Mouse (Mus musculus) liver, embryonic 13.5 days (tissue): ENCODE measurements at regions not wholly inside any gene's neighbourhood (a gene's known extent, or its start where the extent isn't known, plus 50 kb on each side); places are given as distances from the start of the nearest gene placed in this dataset.

Experiments
- ATAC-seq: fragments of 200-750 bp; cut with Nextera tagmentation; 2 replicates; pipeline ENCODE4 v1.8.0; 2017; ENCODE audit warnings: low read depth, mild to moderate bottlenecking, moderate number of reproducible peaks, moderate library complexity
- DNase-seq: peaks from one replicate; pipeline ENCODE4 v3.0.0; 2022
- H3K27ac ChIP-seq: fragments of 300-500 bp; sonication (generic); 2 replicates; pipeline ENCODE4 v1.5.1; 2015; ENCODE audit warnings: moderate library complexity, mild to moderate bottlenecking, inconsistent platforms
- H3K27me3 ChIP-seq: fragments of 300-500 bp; sonication (generic); 2 replicates; pipeline ENCODE4 v1.6.1; 2015; ENCODE audit warnings: mild to moderate bottlenecking, inconsistent platforms
- H3K36me3 ChIP-seq: fragments of 300-500 bp; sonication (generic); 2 replicates; pipeline ENCODE4 v1.6.1; 2015; ENCODE audit warnings: mild to moderate bottlenecking, inconsistent platforms
- H3K4me1 ChIP-seq: fragments of 300-500 bp; sonication (generic); replicated peaks from 2 replicates; pipeline ENCODE4 v1.6.1; 2015; ENCODE audit warnings: inconsistent platforms
- H3K4me2 ChIP-seq: fragments of 300-500 bp; sonication (generic); 2 replicates; pipeline ENCODE4 v1.6.1; 2015; ENCODE audit warnings: inconsistent platforms, mild to moderate bottlenecking, moderate library complexity
- H3K4me3 ChIP-seq: fragments of 300-500 bp; sonication (generic); replicated peaks from 2 replicates; pipeline ENCODE4 v1.5.1; 2015; ENCODE audit warnings: mild to moderate bottlenecking, inconsistent platforms
- H3K9ac ChIP-seq: fragments of 300-500 bp; sonication (generic); 2 replicates; pipeline ENCODE4 v1.6.1; 2015; ENCODE audit warnings: mild to moderate bottlenecking, inconsistent platforms
- H3K9me3 ChIP-seq: fragments of 300-500 bp; sonication (generic); replicated peaks from 2 replicates; pipeline ENCODE4 v1.6.1; 2016; ENCODE audit warnings: inconsistent platforms
- WGBS: fragments of 180-500 bp; shearing (Covaris S2); methylation state at CpG from one replicate; pipeline ENCODE4 v1.1.7; 2015; ENCODE audit not compliant: insufficient replicate concordance; 5-methylcytosine and 5-hydroxymethylcytosine counted together

- no peaks in the 10 kb centered on the region for H3K9me3 ChIP-seq
- WGBS, result 19% methylated on average over 3 of the region's 3 CpGs
- peaks cover 4% of the 10 kb centered on the region; the same call in 1 of the 2 replicates for H3K27me3 ChIP-seq
- no peak overlapping the region for H3K4me2 ChIP-seq
- peaks cover 60% of the 10 kb centered on the region for H3K4me1 ChIP-seq
- H3K4me3 ChIP-seq, result no peak overlapping the region
- H3K9ac ChIP-seq, result no peak overlapping the region
- DNase-seq (no peak), ATAC-seq (no peak)
- no peaks in the 10 kb centered on the region for H3K36me3 ChIP-seq
- peak overlapping the region; percentile 40; the same call in 1 of the 2 replicates for H3K27ac ChIP-seq
Observed at GRCm38 (mm10) chr1:151105251-151105650, 77.1 kb upstream of the Gm47985 start.

- Histone ChIP-seq H3K27ac (no peak overlapping the region), H3K27me3 (peaks cover 8% of the 10 kb centered on the region; the same call in 1 of the 2 replicates), H3K9ac (0 out of 2 replicates have a peak overlapping the region, but pooled peaks have one; percentile 11), H3K4me3 (no peak overlapping the region), H3K9me3 (no peaks in the 10 kb centered on the region), H3K4me2 (no peak overlapping the region), H3K4me1 (peaks cover 49% of the 10 kb centered on the region), H3K36me3 (no peaks in the 10 kb centered on the region)
- DNase-seq, result no peak
- no peak for ATAC-seq
- WGBS, result 63% methylated on average over 3 of the region's 3 CpGs
Observed at GRCm38 (mm10) chr1:151107401-151107800, 74.9 kb upstream of the Gm47985 start.

- peaks cover 41% of the 10 kb centered on the region for H3K4me1 ChIP-seq
- H3K27ac ChIP-seq, result no peak overlapping the region
- ATAC-seq, result no peak
- no peak overlapping the region for H3K9ac ChIP-seq
- no peak for DNase-seq
- H3K4me2 ChIP-seq, result no peak overlapping the region
- no peaks in the 10 kb centered on the region for H3K36me3 ChIP-seq
- WGBS, result 85% methylated on average over 2 of the region's 2 CpGs
- H3K27me3 ChIP-seq, result peaks cover 8% of the 10 kb centered on the region; the same call in 1 of the 2 replicates
- H3K4me3 ChIP-seq, result no peak overlapping the region
- no peaks in the 10 kb centered on the region for H3K9me3 ChIP-seq
Observed at GRCm38 (mm10) chr1:151109333-151109732, 73.0 kb upstream of the Gm47985 start.

- Histone ChIP-seq H3K4me1 (peaks cover 32% of the 10 kb centered on the region), H3K27me3 (peaks cover 10% of the 10 kb centered on the region; the same call in 1 of the 2 replicates), H3K4me3 (no peak overlapping the region), H3K9ac (no peak overlapping the region), H3K27ac (no peak overlapping the region), H3K9me3 (no peaks in the 10 kb centered on the region), H3K4me2 (no peak overlapping the region), H3K36me3 (no peaks in the 10 kb centered on the region)
- DNase-seq, result no peak
- ATAC-seq, result no peak
- WGBS, result 37% methylated on average over 4 of the region's 4 CpGs
Observed at GRCm38 (mm10) chr1:151110412-151110811, 71.9 kb upstream of the Gm47985 start.

GRCm38 (mm10) chr1:151111683-151112082, 70.7 kb upstream of the Gm47985 start:
- H3K4me1 ChIP-seq, result peaks cover 21% of the 10 kb centered on the region
- H3K36me3 ChIP-seq, result no peaks in the 10 kb centered on the region
- DNase-seq (no peak), ATAC-seq (peak; percentile 47; the same call in 1 of the 2 replicates)
- peak overlapping the region; percentile 14 for H3K9ac ChIP-seq
- WGBS, result 25% methylated on average over 6 of the region's 6 CpGs
- H3K27me3 ChIP-seq, result peaks cover 13% of the 10 kb centered on the region; the same call in 1 of the 2 replicates
- no peak overlapping the region for H3K27ac ChIP-seq
- no peaks in the 10 kb centered on the region for H3K9me3 ChIP-seq
- H3K4me2 ChIP-seq, result no peak overlapping the region
- H3K4me3 ChIP-seq, result no peak overlapping the region

- no peaks in the 10 kb centered on the region for H3K36me3 ChIP-seq
- H3K4me1 ChIP-seq, result peaks cover 21% of the 10 kb centered on the region
- no peaks in the 10 kb centered on the region for H3K9me3 ChIP-seq
- no peak overlapping the region for H3K27ac ChIP-seq
- ATAC-seq (no peak), DNase-seq (no peak)
- no peak overlapping the region for H3K4me2 ChIP-seq
- H3K27me3 ChIP-seq, result peaks cover 13% of the 10 kb centered on the region; the same call in 1 of the 2 replicates
- WGBS, result 49% methylated on average over 2 of the region's 2 CpGs
- H3K9ac ChIP-seq, result no peak overlapping the region
- H3K4me3 ChIP-seq, result no peak overlapping the region
Observed at GRCm38 (mm10) chr1:151112390-151112789, 69.9 kb upstream of the Gm47985 start.

- H3K27ac ChIP-seq, result peak overlapping the region; percentile 69
- H3K4me1 ChIP-seq, result peaks cover 21% of the 10 kb centered on the region
- ATAC-seq, result peak; percentile 92
- no peak for DNase-seq
- H3K27me3 ChIP-seq, result peaks cover 13% of the 10 kb centered on the region; the same call in 1 of the 2 replicates
- 0 out of 2 replicates have a peak overlapping the region, but pooled peaks have one; percentile 8 for H3K9ac ChIP-seq
- no peak overlapping the region for H3K4me3 ChIP-seq
- H3K9me3 ChIP-seq, result no peaks in the 10 kb centered on the region
- no peak overlapping the region for H3K4me2 ChIP-seq
- 56% methylated on average over 2 of the region's 2 CpGs for WGBS
- H3K36me3 ChIP-seq, result no peaks in the 10 kb centered on the region
Observed at GRCm38 (mm10) chr1:151113199-151113598, 69.1 kb upstream of the Gm47985 start.

DNA sequence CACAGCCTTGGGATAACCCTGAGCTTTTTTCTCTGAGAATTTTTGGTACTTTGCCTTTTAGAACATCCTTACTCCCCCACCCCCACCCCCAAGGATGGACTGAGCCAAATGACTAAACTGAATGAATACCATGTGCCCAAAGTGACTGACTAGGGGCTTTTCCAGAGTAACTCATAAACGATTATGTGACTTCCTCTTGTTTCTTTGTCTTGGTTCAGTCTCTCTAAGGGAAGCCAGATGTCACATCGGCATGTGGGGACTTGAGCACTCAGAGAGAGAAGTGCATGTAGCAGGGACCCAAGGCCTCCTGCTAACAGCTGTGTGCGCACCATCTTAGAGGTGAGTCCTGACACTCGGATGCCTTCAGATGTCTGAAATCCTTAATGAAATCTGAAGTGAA, 63.8 kb upstream of the Gm47985 start:
- H3K9ac ChIP-seq, result no peak overlapping the region
- 0 out of 2 replicates have a peak, but pooled peaks cover 5% of the 10 kb centered on the region for H3K27me3 ChIP-seq
- DNase-seq, result no peak
- no peaks in the 10 kb centered on the region for H3K36me3 ChIP-seq
- H3K27ac ChIP-seq, result no peak overlapping the region
- H3K9me3 ChIP-seq, result no peaks in the 10 kb centered on the region
- WGBS, result 37% methylated on average over 4 of the region's 4 CpGs
- no peak overlapping the region for H3K4me2 ChIP-seq
- H3K4me3 ChIP-seq, result no peak overlapping the region
- no peak for ATAC-seq
- H3K4me1 ChIP-seq, result peaks cover 5% of the 10 kb centered on the region

GRCm38 (mm10) chr1:151118982-151119381, 63.4 kb upstream of the Gm47985 start:
- H3K9me3 ChIP-seq, result no peaks in the 10 kb centered on the region
- 0 out of 2 replicates have a peak, but pooled peaks cover 5% of the 10 kb centered on the region for H3K27me3 ChIP-seq
- H3K4me2 ChIP-seq, result no peak overlapping the region
- DNase-seq (no peak), ATAC-seq (no peak)
- no peak overlapping the region for H3K4me3 ChIP-seq
- H3K9ac ChIP-seq, result no peak overlapping the region
- 74% methylated on average over 4 of the region's 4 CpGs for WGBS
- no peaks in the 10 kb centered on the region for H3K36me3 ChIP-seq
- peaks cover 4% of the 10 kb centered on the region for H3K4me1 ChIP-seq
- no peak overlapping the region for H3K27ac ChIP-seq

GRCm38 (mm10) chr1:151119566-151119965, 62.8 kb upstream of the Gm47985 start:
- Histone ChIP-seq H3K9ac (no peak overlapping the region), H3K27ac (no peak overlapping the region), H3K9me3 (no peaks in the 10 kb centered on the region), H3K4me1 (peaks cover 4% of the 10 kb centered on the region), H3K4me2 (no peak overlapping the region), H3K36me3 (no peaks in the 10 kb centered on the region), H3K4me3 (no peak overlapping the region), H3K27me3 (0 out of 2 replicates have a peak, but pooled peaks cover 5% of the 10 kb centered on the region)
- WGBS, result 74% methylated on average over 7 of the region's 7 CpGs
- DNase-seq (no peak), ATAC-seq (no peak)

DNA sequence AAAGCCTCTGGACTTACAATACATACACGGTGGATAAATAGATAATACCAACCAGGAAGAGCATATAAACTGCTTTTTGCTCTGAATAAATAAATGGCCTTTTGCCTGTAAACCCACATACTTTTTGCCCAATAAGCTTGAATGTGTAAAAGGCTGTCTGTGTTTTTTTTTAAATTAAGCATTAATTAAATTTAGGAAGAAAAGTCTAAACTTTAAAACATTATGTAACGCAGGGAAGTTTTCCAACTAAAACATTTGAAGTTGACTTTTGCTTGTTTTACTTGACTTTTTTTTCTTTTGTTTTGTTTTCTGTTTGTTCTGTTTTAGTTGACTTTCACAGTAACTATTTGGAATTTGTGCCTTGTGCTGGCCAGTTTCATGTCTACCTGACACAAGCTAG, 60.7 kb upstream of the Gm47985 start:
- Histone ChIP-seq H3K4me3 (no peak overlapping the region), H3K27me3 (no peaks in the 10 kb centered on the region), H3K36me3 (no peaks in the 10 kb centered on the region), H3K27ac (no peak overlapping the region), H3K4me2 (no peak overlapping the region), H3K9me3 (no peaks in the 10 kb centered on the region), H3K9ac (no peak overlapping the region), H3K4me1 (peaks cover 15% of the 10 kb centered on the region)
- DNase-seq (no peak), ATAC-seq (no peak)
- 83% methylated on average over 2 of the region's 2 CpGs for WGBS

- H3K27ac ChIP-seq, result no peak overlapping the region
- H3K9ac ChIP-seq, result no peak overlapping the region
- H3K4me2 ChIP-seq, result no peak overlapping the region
- H3K36me3 ChIP-seq, result no peaks in the 10 kb centered on the region
- DNase-seq (no peak), ATAC-seq (no peak)
- 81% methylated on average over 7 of the region's 7 CpGs for whole genome bisulfite sequencing
- H3K9me3 ChIP-seq, result no peaks in the 10 kb centered on the region
- H3K4me1 ChIP-seq, result peaks cover 27% of the 10 kb centered on the region
- no peaks in the 10 kb centered on the region for H3K27me3 ChIP-seq
- H3K4me3 ChIP-seq, result no peak overlapping the region
Observed at GRCm38 (mm10) chr1:151123964-151124363, 58.4 kb upstream of the Gm47985 start.
